Mouse (Mus musculus): ENCODE measurements around the gene 2610301B20Rik. TPM values are rescaled to one million over a fixed set of nuclear protein-coding genes. Genes with fewer than 3 reads are reported as not detected.

Gene 2610301B20Rik
- total RNA-seq, 4 experiments from 2014 or later: 2.8 to 4.7 (median 3.7) TPM

Small RNA genes lying within 50 kb of the gene (microRNA-seq; reads per million reads assigned to microRNA genes)
- not detected for gene Mir3471-1
- 20.0 reads per million, percentile 18 among the genes with 10 or more reads in this experiment for gene n-TSaga9
